Mouse (Mus musculus) heart, postnatal 0 days (tissue): ENCODE data around the gene 1700056E22Rik. TPM values are rescaled to one million over a fixed set of nuclear protein-coding genes. Genes with fewer than 3 reads are reported as not detected.

Experiments
- ATAC-seq: fragments of 200-750 bp; cut with Nextera tagmentation; 2 replicates; pipeline ENCODE4 v1.8.0; 2017; ENCODE audit warnings: low read depth, moderate number of reproducible peaks, moderate library complexity; ENCODE audit not compliant: insufficient read depth
- DNase-seq: peaks from one replicate; pipeline ENCODE4 v3.0.0-alpha.2; 2016; ENCODE audit warnings: low spot score
- H3K27ac ChIP-seq: fragments of 300-500 bp; sonication (generic); 2 replicates; pipeline ENCODE4 v1.5.1; 2014; ENCODE audit warnings: low read depth, mild to moderate bottlenecking
- H3K27me3 ChIP-seq: fragments of 300-500 bp; sonication (generic); 2 replicates; pipeline ENCODE4 v1.6.1; 2014; ENCODE audit warnings: low read length, mixed read lengths; ENCODE audit not compliant: control insufficient read depth, insufficient read depth
- H3K36me3 ChIP-seq: fragments of 300-500 bp; sonication (generic); replicated peaks from 2 replicates; pipeline ENCODE4 v1.6.1; 2014; ENCODE audit warnings: low read length, mixed read lengths; ENCODE audit not compliant: control insufficient read depth, insufficient read depth
- H3K4me1 ChIP-seq: fragments of 300-500 bp; sonication (generic); 2 replicates; pipeline ENCODE4 v1.6.1; 2014; ENCODE audit warnings: antibody characterized with exemption; ENCODE audit not compliant: control insufficient read depth, insufficient read depth
- H3K4me2 ChIP-seq: fragments of 300-500 bp; sonication (generic); 2 replicates; pipeline ENCODE4 v1.6.1; 2014; ENCODE audit warnings: low read depth, mild to moderate bottlenecking, low read length, moderate library complexity
- H3K4me3 ChIP-seq: fragments of 300-500 bp; sonication (generic); 2 replicates; pipeline ENCODE4 v1.5.1; 2014; ENCODE audit warnings: low read depth, low read length
- H3K9ac ChIP-seq: fragments of 300-500 bp; sonication (generic); replicated peaks from 2 replicates; pipeline ENCODE4 v1.6.1; 2014; ENCODE audit warnings: low read depth, low read length, mixed read lengths
- H3K9me3 ChIP-seq: fragments of 300-500 bp; sonication (generic); replicated peaks from 2 replicates; pipeline ENCODE4 v1.6.1; 2016; ENCODE audit warnings: low read length; ENCODE audit not compliant: control insufficient read depth
- CTCF ChIP-seq: IDR thresholded peaks from 2 replicates; pipeline ENCODE4 v1.5.1; 2016; ENCODE audit warnings: antibody characterized with exemption, control low read depth, low read depth
- EP300 ChIP-seq: IDR thresholded peaks from 2 replicates; pipeline ENCODE4 v1.6.1; 2016; ENCODE audit warnings: antibody characterized with exemption, low read depth
- WGBS: fragments of 180-500 bp; shearing (Covaris S2); extraction: QIAGEN DNeasy Blood & Tissue Kit; methylation state at CpG from one replicate; pipeline ENCODE4 v1.1.7; 2014; 5-methylcytosine and 5-hydroxymethylcytosine counted together
- polyA plus RNA-seq: library from polyadenylated mRNA; unstranded; fragments of >200 nt; fragmentation: Nextera tagmentation; extraction: Ambion mirVana; gene quantifications from 2 replicates; pipeline ENCODE4 v1.2.1, GENCODE M21; 2015
- total RNA-seq: library from RNA; depleted of rRNA; stranded (reverse); fragments of >200 nt; gene quantifications from 2 replicates; pipeline ENCODE4 v1.2.3, GENCODE M21; 2014; ENCODE audit warnings: low replicate concordance; rRNA removed

Gene 1700056E22Rik
- total and polyA plus RNA-seq, 2 experiments from 2014 or later: 2.2 TPM; not detected in 1

- Histone ChIP-seq H3K9ac (no peak overlapping the region), H3K9me3 (no peaks in the 10 kb centered on the region), H3K4me3 (no peak overlapping the region), H3K27me3 (no peaks in the 10 kb centered on the region), H3K36me3 (no peaks in the 10 kb centered on the region), H3K27ac (no peak overlapping the region), H3K4me2 (no peak overlapping the region), H3K4me1 (no peaks in the 10 kb centered on the region)
- ATAC-seq (no peak), DNase-seq (no peak)
- WGBS: 90% methylated on average over 2 of the region's 2 CpGs
- TF ChIP-seq EP300 (no peak), CTCF (no peak)
Measured at GRCm38 (mm10) chr1:183991921-183992320, 42.2 kb downstream of the 1700056E22Rik start.

- TF ChIP-seq EP300 (no peak), CTCF (no peak)
- peaks cover 4% of the 10 kb centered on the region; the same call in 1 of the 2 replicates for H3K9me3 ChIP-seq
Measured at GRCm38 (mm10) chr1:183987711-183988245, 46.3 kb downstream of the 1700056E22Rik start.

More at GRCm38 (mm10) chr1:183987711-183988245, 46.3 kb downstream of the 1700056E22Rik start:
- H3K4me1 ChIP-seq: no peaks in the 10 kb centered on the region
- H3K27me3 ChIP-seq: no peaks in the 10 kb centered on the region
- ATAC-seq: no peak
- DNase-seq: no peak
- H3K9ac ChIP-seq: no peak overlapping the region
- H3K27ac ChIP-seq: no peak overlapping the region
- H3K4me2 ChIP-seq: no peak overlapping the region
- H3K36me3 ChIP-seq: no peaks in the 10 kb centered on the region
- H3K4me3 ChIP-seq: no peak overlapping the region
- 88% methylated on average over 7 of the region's 7 CpGs for WGBS

Other genes starting within 250 kb of the 1700056E22Rik start
- gene Dusp10, start 21.0 kb downstream of the 1700056E22Rik start, total RNA-seq: 13.4 and 31.1 TPM in 2 replicates
- 7.7 and 8.6 TPM in 2 replicates for gene Dusp10, start 21.0 kb downstream of the 1700056E22Rik start, polyA plus RNA-seq